Mouse (Mus musculus): Measurements from ENCODE around the gene Snx18. TPM values are rescaled to one million over a fixed set of nuclear protein-coding genes. Genes with fewer than 3 reads are reported as not detected.

Gene Snx18
- total and polyA plus RNA-seq, 2 experiments from 2014 or later = 11.1 to 38.2 TPM

- H3K4me3 ChIP-seq (ENCODE audit: low read length) = no peak overlapping the region
- no peaks in the 10 kb centered on the region for H3K4me1 ChIP-seq (ENCODE audit: insufficient read depth, low read length)
- DNase-seq (ENCODE audit: low spot score) = no peak
- no peak for ATAC-seq
- H3K27me3 ChIP-seq (ENCODE audit: insufficient read depth, low read length) = no peaks in the 10 kb centered on the region
- no peaks in the 10 kb centered on the region for H3K36me3 ChIP-seq (ENCODE audit: insufficient read depth, low read length)
- H3K9ac ChIP-seq (replicated peaks; ENCODE audit: low read length) = no peak overlapping the region
- no peak overlapping the region for H3K4me2 ChIP-seq (ENCODE audit: low read depth, low read length)
- TF ChIP-seq CTCF (IDR thresholded peaks at IDR 0.05; ENCODE audit: low read depth) = no peak
- no peak overlapping the region for H3K27ac ChIP-seq
- no peaks in the 10 kb centered on the region for H3K9me3 ChIP-seq (ENCODE audit: low read length)
- WGBS = 84% methylated on average over 8 of the region's 8 CpGs
Observed at GRCm38 (mm10) chr13:113627601-113628000, 9.2 kb upstream of the Snx18 start.

GRCm38 (mm10) chr13:113622865-113623255, 4.5 kb upstream of the Snx18 start:
- no peak for DNase-seq (ENCODE audit: low spot score)
- WGBS = 83% methylated on average over 8 of the region's 8 CpGs
- no peaks in the 10 kb centered on the region for H3K36me3 ChIP-seq (ENCODE audit: insufficient read depth, low read length)
- no peaks in the 10 kb centered on the region for H3K9me3 ChIP-seq (ENCODE audit: low read length)
- H3K4me2 ChIP-seq (ENCODE audit: low read depth, low read length) = no peak overlapping the region
- H3K4me1 ChIP-seq (ENCODE audit: insufficient read depth, low read length) = no peaks in the 10 kb centered on the region
- TF ChIP-seq CTCF (IDR thresholded peaks at IDR 0.05; ENCODE audit: low read depth) = no peak
- H3K27me3 ChIP-seq (ENCODE audit: insufficient read depth, low read length) = no peaks in the 10 kb centered on the region
- no peak for ATAC-seq
- no peak overlapping the region for H3K4me3 ChIP-seq (ENCODE audit: low read length)
- H3K27ac ChIP-seq = no peak overlapping the region
- H3K9ac ChIP-seq (replicated peaks; ENCODE audit: low read length) = no peak overlapping the region

- 69% methylated on average over 11 of the region's 11 CpGs for WGBS
- H3K4me3 ChIP-seq (ENCODE audit: low read length) = no peak overlapping the region
- no peak for ATAC-seq
- no peak for DNase-seq (ENCODE audit: low spot score)
- no peak for TF ChIP-seq CTCF (IDR thresholded peaks at IDR 0.05; ENCODE audit: low read depth)
- H3K27me3 ChIP-seq (ENCODE audit: insufficient read depth, low read length) = no peaks in the 10 kb centered on the region
- H3K9ac ChIP-seq (replicated peaks; ENCODE audit: low read length) = no peak overlapping the region
- H3K4me2 ChIP-seq (ENCODE audit: low read depth, low read length) = no peak overlapping the region
- H3K9me3 ChIP-seq (ENCODE audit: low read length) = no peaks in the 10 kb centered on the region
- no peaks in the 10 kb centered on the region for H3K4me1 ChIP-seq (ENCODE audit: insufficient read depth, low read length)
- no peaks in the 10 kb centered on the region for H3K36me3 ChIP-seq (ENCODE audit: insufficient read depth, low read length)
- no peak overlapping the region for H3K27ac ChIP-seq
Observed at GRCm38 (mm10) chr13:113622122-113622864, 3.9 kb upstream of the Snx18 start.

DNA sequence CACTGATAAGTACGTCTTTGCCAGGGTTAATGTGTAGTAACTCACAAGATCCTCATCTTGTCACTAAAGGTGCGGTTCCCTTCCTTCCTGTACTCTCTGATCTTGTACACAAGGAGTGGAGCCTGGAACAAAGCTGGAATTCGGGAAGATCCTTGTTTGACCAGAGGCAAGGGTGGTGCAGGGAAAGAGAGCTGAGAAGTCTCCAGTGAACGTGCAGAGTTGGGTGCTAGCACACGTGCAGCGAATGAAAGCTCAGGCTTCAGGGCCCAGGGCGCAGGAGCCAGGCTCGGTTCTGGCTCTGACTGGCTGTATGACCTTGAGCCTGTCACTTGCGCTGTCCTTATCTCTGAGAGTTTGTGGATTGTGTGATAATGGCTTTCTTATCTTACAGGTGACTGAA, 639 bp upstream of the Snx18 start:
- H3K4me3 ChIP-seq (ENCODE audit: low read length) = no peak overlapping the region
- no peak overlapping the region for H3K4me2 ChIP-seq (ENCODE audit: low read depth, low read length)
- peaks cover 23% of the 10 kb centered on the region for H3K4me1 ChIP-seq (ENCODE audit: insufficient read depth, low read length)
- no peaks in the 10 kb centered on the region for H3K27me3 ChIP-seq (ENCODE audit: insufficient read depth, low read length)
- no peaks in the 10 kb centered on the region for H3K36me3 ChIP-seq (ENCODE audit: insufficient read depth, low read length)
- WGBS = 78% methylated on average over 9 of the region's 9 CpGs
- no peak for ATAC-seq
- no peak overlapping the region for H3K27ac ChIP-seq
- H3K9me3 ChIP-seq (ENCODE audit: low read length) = no peaks in the 10 kb centered on the region
- DNase-seq (ENCODE audit: low spot score) = no peak
- H3K9ac ChIP-seq (replicated peaks; ENCODE audit: low read length) = no peak overlapping the region
- TF ChIP-seq CTCF (IDR thresholded peaks at IDR 0.05; ENCODE audit: low read depth) = no peak

DNA sequence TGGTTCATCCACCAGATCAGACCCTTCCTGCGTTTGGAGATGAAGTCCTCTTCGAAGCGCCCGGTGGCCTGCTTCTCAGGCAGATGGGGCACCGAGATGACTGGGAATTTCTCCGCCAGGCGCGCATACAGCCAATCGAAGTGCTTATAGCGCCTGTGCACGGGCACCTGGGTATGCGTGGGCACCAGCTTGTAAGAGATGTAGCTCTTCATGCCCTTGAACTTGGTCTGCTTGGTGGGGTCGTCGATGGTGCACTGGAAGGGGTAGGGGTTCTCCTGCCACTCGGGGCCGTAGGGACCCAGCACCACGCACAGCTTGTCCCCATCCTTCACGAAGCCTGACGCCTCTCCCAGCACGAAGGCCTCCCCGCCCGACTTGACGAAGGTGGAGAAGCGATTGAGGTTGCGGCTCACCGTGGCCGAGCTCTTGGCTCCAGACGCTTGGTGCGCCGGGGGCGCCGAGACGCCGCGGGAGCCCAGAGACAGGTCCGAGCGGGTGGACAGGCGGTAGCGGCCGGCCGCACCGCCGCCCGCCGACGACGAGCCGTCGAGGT, 950 bp downstream of the Snx18 start:
- Histone ChIP-seq H3K27me3 (ENCODE audit: insufficient read depth, low read length) (no peaks in the 10 kb centered on the region), H3K36me3 (ENCODE audit: insufficient read depth, low read length) (no peaks in the 10 kb centered on the region), H3K4me1 (ENCODE audit: insufficient read depth, low read length) (peaks cover 30% of the 10 kb centered on the region), H3K9me3 (ENCODE audit: low read length) (no peaks in the 10 kb centered on the region), H3K9ac (replicated peaks; ENCODE audit: low read length) (peak overlapping the region; percentile 89), H3K27ac (peak overlapping the region; percentile 96), H3K4me2 (ENCODE audit: low read depth, low read length) (peak overlapping the region; percentile 89), H3K4me3 (ENCODE audit: low read length) (peak overlapping the region; percentile 86)
- DNase-seq (ENCODE audit: low spot score) (peak; percentile 42), ATAC-seq (peak; percentile 9; the same call in 1 of the 2 replicates)
- no peak for TF ChIP-seq CTCF (IDR thresholded peaks at IDR 0.05; ENCODE audit: low read depth)
- WGBS = 11% methylated on average over 38 of the region's 49 CpGs

- peak overlapping the region; percentile 48; the same call in 1 of the 2 replicates for H3K27ac ChIP-seq
- H3K27me3 ChIP-seq (ENCODE audit: insufficient read depth, low read length) = no peaks in the 10 kb centered on the region
- peak overlapping the region; percentile 86 for H3K4me3 ChIP-seq (ENCODE audit: low read length)
- no peak for DNase-seq (ENCODE audit: low spot score)
- ATAC-seq = peak; percentile 1; the same call in 1 of the 2 replicates
- no peaks in the 10 kb centered on the region for H3K9me3 ChIP-seq (ENCODE audit: low read length)
- TF ChIP-seq CTCF (IDR thresholded peaks at IDR 0.05; ENCODE audit: low read depth) = no peak
- no peaks in the 10 kb centered on the region for H3K36me3 ChIP-seq (ENCODE audit: insufficient read depth, low read length)
- H3K9ac ChIP-seq (replicated peaks; ENCODE audit: low read length) = peak overlapping the region; percentile 89
- H3K4me2 ChIP-seq (ENCODE audit: low read depth, low read length) = peak overlapping the region; percentile 89
- WGBS = 48% methylated on average over 24 of the region's 24 CpGs
- H3K4me1 ChIP-seq (ENCODE audit: insufficient read depth, low read length) = peaks cover 30% of the 10 kb centered on the region
Observed at GRCm38 (mm10) chr13:113616751-113617337, 1.5 kb downstream of the Snx18 start.

All from hindbrain, postnatal 0 days (tissue).